Mouse (Mus musculus) splenic B cell, adult 2 months (primary cell): ENCODE data around the gene Cass4.
A peak's percentile ranks its signal among the peaks of the same experiment; 100 is the strongest.

Source experiments
- DNase-seq: peaks from one replicate; pipeline ENCODE4 v3.0.0-alpha.2; 2011; ENCODE audit warnings: low read depth, low spot score
- H3K27me3 ChIP-seq: 2 replicates; pipeline ENCODE4 v1.6.1; 2012; ENCODE audit warnings: mild to moderate bottlenecking, low read length, moderate library complexity, mixed read lengths; ENCODE audit not compliant: control insufficient read depth, poor library complexity, insufficient read depth, severe bottlenecking
- H3K36me3 ChIP-seq: 2 replicates; pipeline ENCODE4 v1.6.1; 2012; ENCODE audit warnings: mild to moderate bottlenecking, low read length, moderate library complexity, mixed read lengths; ENCODE audit not compliant: control insufficient read depth, poor library complexity, insufficient read depth, severe bottlenecking

Gene Cass4

GRCm38 (mm10) chr2:172371258-172371657, 22.3 kb upstream of the Cass4 start:
- Histone ChIP-seq H3K36me3 (peaks cover 9% of the 10 kb centered on the region), H3K27me3 (no peaks in the 10 kb centered on the region)
- no peak for DNase-seq

DNA sequence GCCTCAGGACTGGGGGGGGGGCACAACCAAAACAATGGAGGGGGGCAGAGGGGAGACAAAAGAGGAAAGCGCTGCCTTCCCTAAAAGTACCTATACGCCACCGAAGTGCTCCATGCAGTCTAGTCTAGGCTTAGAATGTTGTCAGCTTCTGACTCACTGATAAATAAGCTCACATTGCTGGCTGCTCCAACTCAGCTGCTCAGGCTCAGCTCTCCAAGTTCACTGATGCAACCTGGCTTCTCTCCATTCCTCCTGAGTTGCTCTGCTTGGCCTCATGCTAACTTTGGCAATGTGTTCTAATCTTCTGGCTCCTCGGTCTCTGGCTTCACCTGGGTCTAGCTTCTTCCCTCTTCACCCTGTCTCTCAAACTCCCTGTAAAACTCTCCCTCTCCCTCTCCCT, 17.0 kb upstream of the Cass4 start:
- Histone ChIP-seq H3K27me3 (no peaks in the 10 kb centered on the region), H3K36me3 (peaks cover 16% of the 10 kb centered on the region)
- DNase-seq: no peak

- no peak for DNase-seq
- no peaks in the 10 kb centered on the region for H3K27me3 ChIP-seq
- peaks cover 16% of the 10 kb centered on the region for H3K36me3 ChIP-seq
Measured at GRCm38 (mm10) chr2:172376999-172377515, 16.5 kb upstream of the Cass4 start.

GRCm38 (mm10) chr2:172378332-172378731, 15.3 kb upstream of the Cass4 start:
- H3K27me3 ChIP-seq: no peaks in the 10 kb centered on the region; the same call in 1 of the 2 replicates
- peak; percentile 90 for DNase-seq
- H3K36me3 ChIP-seq: peaks cover 13% of the 10 kb centered on the region

DNA sequence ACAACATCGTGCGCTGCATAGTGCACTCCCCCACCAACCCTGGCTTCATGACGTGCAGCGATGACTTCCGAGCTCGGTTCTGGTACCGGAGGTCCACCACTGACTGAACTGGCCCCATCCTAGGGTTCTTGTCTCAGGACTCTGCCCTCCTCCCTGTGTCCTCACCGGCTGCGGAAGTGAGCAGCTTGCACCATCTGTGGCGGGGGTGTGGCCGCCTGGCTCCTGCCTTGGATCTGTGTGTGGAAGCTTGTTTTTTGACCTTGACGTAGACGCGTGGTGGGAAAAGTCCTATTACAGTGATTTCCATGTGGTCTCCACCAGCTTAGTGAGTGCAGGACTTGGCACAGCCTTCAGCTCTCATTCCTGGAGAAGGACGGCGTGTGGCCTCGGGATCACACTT, 13.1 kb upstream of the Cass4 start:
- no peak for DNase-seq
- H3K27me3 ChIP-seq: no peaks in the 10 kb centered on the region; the same call in 1 of the 2 replicates
- H3K36me3 ChIP-seq: peaks cover 9% of the 10 kb centered on the region

DNA sequence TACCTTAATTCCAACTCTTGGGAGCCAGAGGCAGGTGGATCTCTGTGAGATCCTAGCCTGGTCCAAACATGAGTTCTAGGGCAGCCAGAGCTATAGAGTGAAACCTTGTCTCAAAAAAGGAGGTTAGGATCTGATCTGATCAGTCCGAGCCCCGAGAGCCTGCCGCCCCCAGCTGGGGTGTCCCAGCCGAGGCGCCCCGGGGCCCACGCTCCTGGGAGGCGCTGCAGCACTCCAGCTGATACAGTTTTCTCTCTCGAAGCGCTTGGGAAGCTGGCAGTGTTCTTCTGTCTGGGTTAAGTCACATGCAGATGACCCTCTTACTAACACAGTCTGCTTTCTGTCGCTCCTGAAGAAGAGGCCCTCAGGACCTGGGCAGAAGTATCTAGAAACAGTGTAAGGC, 12.3 kb upstream of the Cass4 start:
- H3K36me3 ChIP-seq: peaks cover 6% of the 10 kb centered on the region
- no peak for DNase-seq
- H3K27me3 ChIP-seq: no peaks in the 10 kb centered on the region; the same call in 1 of the 2 replicates

DNA sequence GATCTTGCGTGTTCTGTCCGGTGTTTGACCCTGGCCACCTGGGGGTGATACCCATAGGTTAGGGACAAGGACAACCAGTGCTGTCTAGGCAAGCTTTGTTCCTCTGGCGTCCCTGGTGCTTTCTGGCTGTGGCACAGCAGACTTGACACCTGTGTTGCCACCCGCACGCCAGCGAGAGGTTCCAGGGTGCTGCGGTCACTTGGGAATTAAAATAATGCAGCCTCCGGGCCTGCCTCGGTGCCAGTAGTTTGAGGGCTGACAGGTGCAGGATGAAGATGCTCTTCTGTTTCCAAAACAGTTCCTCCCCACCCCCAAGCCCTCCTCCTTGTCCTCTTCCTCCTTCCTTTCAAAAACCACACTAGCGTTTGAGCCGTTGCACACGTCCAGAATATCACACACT, 11.7 kb upstream of the Cass4 start:
- Histone ChIP-seq H3K27me3 (no peaks in the 10 kb centered on the region; the same call in 1 of the 2 replicates), H3K36me3 (peaks cover 5% of the 10 kb centered on the region)
- peak; percentile 28 for DNase-seq

DNA sequence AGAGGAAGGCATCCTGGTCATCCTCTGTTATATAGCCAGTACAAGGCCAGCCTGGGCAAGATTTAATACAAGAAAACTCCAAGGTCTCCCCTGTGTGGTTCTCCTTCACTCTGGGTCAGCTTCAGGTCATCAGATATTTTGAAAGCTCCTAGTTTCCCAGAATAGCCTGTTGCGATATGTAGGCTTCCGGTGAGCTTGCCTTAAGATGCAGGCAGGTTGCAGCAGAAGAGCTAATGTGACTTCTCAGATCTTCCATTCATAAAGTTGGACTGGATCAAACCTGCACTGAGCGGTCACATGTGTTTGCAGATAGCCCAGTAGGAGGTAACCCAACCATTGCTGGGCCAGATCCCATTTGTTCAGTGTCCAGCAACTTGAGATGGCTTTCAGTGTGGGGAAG, 8.9 kb upstream of the Cass4 start:
- H3K36me3 ChIP-seq: no peaks in the 10 kb centered on the region; the same call in 1 of the 2 replicates
- no peak for DNase-seq
- H3K27me3 ChIP-seq: no peaks in the 10 kb centered on the region; the same call in 1 of the 2 replicates

GRCm38 (mm10) chr2:172390341-172390740, 3.3 kb upstream of the Cass4 start:
- H3K27me3 ChIP-seq: no peaks in the 10 kb centered on the region
- no peaks in the 10 kb centered on the region for H3K36me3 ChIP-seq
- no peak for DNase-seq

- H3K27me3 ChIP-seq: no peaks in the 10 kb centered on the region
- H3K36me3 ChIP-seq: no peaks in the 10 kb centered on the region
- no peak for DNase-seq
Measured at GRCm38 (mm10) chr2:172392041-172392521, 1.5 kb upstream of the Cass4 start.

GRCm38 (mm10) chr2:172394052-172394392, 428 bp downstream of the Cass4 start:
- no peaks in the 10 kb centered on the region for H3K27me3 ChIP-seq
- no peaks in the 10 kb centered on the region for H3K36me3 ChIP-seq
- DNase-seq: no peak

- DNase-seq: no peak
- no peaks in the 10 kb centered on the region for H3K27me3 ChIP-seq
- H3K36me3 ChIP-seq: no peaks in the 10 kb centered on the region
Measured at GRCm38 (mm10) chr2:172394671-172395070, 1.1 kb downstream of the Cass4 start.

DNA sequence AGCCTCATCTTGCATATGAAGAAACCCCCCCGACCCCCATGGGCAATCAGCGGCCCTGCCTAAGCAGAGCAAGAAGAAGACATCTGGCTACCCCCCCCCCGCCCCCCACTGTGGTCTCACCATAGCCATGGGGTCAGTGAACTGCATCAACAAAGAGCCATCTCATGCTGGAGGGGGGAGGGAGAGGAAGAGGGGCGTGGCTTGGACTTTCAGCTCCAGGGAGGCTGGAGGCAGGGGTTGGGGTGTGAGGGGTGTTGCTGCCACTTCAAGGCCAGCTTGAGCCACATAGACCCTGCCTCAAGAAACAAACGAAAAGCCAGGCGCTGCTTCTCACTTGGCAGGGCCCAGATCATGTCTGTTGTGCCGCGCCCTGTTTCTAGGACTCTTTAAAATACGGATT, 2.4 kb downstream of the Cass4 start:
- DNase-seq: peak; percentile 31

DNA sequence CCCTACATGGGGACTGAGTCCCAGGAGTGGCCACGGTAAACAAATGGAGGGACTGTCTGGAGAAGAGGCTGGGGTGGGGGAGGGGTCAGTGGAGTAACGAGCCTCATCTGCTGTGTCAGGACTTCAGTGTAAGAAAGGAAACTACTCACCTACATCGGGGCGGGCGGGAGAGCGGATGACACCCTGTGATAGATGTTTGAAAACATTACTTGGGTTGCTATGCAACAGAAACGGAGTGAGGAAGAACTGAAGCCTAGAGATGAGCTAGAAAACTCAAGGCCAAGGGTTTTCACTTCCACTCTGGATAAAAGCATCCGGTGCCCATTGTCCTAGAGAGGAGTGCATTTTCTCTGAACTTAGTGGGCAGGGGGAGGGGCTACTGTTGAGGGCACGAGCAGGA, 6.3 kb downstream of the Cass4 start:
- peak; percentile 92 for DNase-seq
- H3K36me3 ChIP-seq: no peaks in the 10 kb centered on the region

More for the DNA sequence above, 2.4 kb downstream of the Cass4 start:
- Histone ChIP-seq H3K36me3 (no peaks in the 10 kb centered on the region), H3K27me3 (no peaks in the 10 kb centered on the region)

DNA sequence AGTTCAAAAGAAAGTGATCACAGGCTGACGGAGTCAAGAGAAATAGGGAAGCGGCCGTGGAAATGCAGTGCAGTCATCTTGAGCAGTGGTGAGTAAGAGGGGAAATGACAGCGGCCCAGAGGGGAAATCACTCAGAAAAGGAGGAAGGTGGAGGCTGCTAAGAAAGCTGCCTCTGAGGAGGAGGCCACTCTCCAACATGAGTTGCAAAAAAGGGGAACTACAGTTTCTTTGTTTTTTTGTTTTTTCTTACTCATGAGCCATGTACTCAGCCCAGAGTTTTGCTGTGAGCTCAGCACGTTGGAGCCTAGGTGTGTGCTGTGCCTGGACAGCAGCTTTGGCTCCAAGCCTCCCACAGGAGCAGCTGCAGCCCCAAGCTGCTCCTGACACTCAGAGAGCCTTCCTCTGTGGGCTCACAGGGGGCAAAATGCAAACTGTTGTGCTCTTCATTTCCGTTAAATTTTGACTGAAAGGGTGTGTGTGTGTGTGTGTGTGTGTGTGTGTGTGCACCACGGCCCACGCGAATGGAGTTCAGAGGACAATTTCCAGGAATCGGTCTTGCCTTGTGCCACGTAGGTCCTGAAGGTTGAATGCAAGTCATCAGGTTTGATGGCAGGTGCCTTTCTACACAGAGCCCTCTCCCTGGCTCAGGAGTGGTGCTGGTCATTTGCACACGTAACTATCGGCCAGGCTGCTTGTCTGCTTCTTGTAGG, 7.7 kb downstream of the Cass4 start:
- peak; percentile 95 for DNase-seq
- Histone ChIP-seq H3K27me3 (no peaks in the 10 kb centered on the region), H3K36me3 (no peaks in the 10 kb centered on the region)

More for the DNA sequence above, 6.3 kb downstream of the Cass4 start:
- H3K27me3 ChIP-seq: no peaks in the 10 kb centered on the region
